Mouse (Mus musculus) thymus, postnatal 10 days (tissue): ENCODE data around the gene Pcdh15.

Source experiments
- DNase-seq, 2 experiments: peaks; one replicate each; pipeline ENCODE4 v3.0.0; 2021; ENCODE audit warnings: low spot score in 2 of 2

The Pcdh15 gene

DNA sequence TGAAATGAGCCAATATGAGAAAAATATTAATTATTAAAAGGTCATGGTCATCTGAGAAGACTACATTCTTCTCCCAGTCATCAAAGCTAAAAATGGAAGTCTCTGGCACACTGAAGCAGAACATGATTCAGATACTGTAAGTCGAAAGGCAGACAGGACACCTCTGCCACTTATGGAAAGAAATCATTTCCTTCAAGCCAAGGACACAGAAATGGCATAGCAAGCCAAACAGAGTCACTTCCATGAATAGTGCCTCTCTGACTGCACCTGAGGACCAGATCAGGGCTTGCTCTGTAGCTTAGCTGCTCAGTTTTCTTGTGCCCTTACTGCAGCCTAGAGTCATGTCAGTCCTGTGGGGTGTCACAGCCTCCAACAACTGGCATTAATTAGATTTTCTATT, 234.3 kb downstream of the Pcdh15 start:
- no peak for DNase-seq

GRCm38 (mm10) chr10:73379001-73379400, 279.9 kb downstream of the Pcdh15 start:
- DNase-seq, result no peak

DNA sequence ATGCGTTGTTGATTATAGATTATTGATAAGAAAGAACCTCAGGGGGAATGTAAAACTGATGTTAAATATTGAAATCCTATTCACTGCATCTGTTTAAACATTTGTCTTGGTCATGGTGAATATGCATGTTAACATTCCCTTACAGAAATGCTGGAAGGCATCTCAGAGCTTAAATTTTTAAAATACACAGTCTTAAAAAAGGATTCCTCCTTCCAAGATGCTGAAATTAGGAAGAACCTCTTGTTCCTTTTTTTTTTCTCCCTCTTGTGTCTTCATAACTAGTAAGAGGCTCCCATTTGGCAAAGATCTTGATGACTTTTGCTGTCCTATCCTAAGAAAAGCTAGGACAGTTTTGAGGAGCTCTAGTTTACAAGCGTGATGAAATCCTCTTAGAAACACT, 284.9 kb downstream of the Pcdh15 start:
- DNase-seq, result no peak

- DNase-seq, result no peak
These were observed 301.3 kb downstream of the Pcdh15 start for GRCm38 (mm10) chr10:73400426-73400825.

DNA sequence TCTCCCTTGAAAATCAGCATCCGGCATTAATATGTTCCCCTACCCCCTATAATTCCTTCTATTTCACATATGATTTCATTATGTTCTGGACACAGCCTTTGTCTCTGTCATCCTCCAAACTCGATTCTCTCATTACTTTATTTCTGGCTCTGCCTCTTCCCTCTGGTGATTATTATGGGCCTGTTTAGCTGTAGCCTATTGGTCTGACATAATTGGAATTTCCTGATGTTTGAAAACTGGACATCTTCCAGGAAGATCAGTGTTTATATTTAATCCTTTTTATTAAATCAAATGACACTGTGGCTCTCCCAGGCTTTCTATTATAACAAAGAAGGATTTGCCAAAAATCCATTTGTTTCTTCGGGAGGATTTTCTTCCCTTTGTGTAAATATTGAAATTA, 326.3 kb downstream of the Pcdh15 start:
- DNase-seq, result no peak

DNA sequence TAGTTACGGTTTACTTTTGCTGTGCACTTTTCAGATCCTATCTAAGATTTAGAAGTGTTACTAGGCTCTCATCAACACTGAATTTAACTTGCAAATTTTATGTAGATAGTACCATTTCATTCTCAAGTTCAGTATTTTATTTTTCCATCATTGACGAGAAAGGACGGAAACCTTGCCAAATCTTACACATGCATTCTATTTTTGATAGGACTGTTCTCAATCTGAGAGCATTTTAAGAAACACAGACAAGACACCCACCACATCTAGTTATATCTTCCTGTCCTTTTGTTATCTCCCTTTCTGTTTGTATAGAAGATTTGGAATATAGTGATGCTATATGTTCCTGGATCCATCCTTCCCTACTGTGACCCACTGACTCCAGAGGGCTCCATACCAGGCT, 332.2 kb downstream of the Pcdh15 start:
- no peak for DNase-seq

DNA sequence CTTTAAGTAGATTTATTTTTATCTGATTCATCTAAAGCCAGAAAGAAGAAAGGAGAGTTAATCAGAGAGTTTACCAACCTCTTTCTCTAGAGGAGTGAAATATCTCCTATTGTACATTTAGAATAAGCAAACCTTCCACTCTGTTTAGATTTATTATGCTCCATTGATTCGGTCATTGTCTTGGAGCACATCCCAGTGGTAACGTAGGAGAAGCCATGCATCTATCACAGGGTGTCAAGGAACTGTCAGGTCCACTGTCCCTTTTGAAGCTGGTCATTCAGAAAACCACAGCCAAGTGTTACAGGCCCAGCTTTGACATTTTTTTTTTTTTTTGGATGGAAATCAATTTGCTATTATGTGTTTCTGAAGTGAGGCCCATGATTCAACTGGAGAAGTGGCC, 384.9 kb downstream of the Pcdh15 start:
- no peak for DNase-seq

- DNase-seq, result no peak
These were observed 392.5 kb downstream of the Pcdh15 start for GRCm38 (mm10) chr10:73491654-73492053.

GRCm38 (mm10) chr10:73514846-73515245, 415.7 kb downstream of the Pcdh15 start:
- no peak for DNase-seq

DNA sequence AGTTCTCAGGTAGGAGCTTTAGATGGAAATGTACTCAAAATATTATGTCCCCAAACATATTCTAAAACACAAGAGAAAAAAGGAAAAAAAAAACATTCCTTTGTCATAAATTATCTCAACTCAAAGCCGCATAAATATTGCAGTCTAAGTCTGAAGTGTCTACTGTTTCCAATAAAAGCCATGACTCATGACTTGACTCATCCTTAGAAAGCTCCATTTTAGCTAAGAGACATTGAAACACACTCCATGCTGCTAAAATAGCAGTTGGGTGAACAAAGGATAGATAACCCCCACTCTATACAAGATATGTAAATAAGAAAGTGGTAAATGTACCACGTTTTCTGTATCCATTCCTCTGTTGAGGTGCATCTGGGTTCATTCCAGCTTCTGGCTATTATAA, 416.6 kb downstream of the Pcdh15 start:
- no peak for DNase-seq

GRCm38 (mm10) chr10:73519438-73519837, 420.3 kb downstream of the Pcdh15 start:
- DNase-seq, result no peak

GRCm38 (mm10) chr10:73552831-73553230, 453.7 kb downstream of the Pcdh15 start:
- DNase-seq, result no peak

- DNase-seq, result no peak
These were observed 465.1 kb downstream of the Pcdh15 start for GRCm38 (mm10) chr10:73564216-73564615.

DNA sequence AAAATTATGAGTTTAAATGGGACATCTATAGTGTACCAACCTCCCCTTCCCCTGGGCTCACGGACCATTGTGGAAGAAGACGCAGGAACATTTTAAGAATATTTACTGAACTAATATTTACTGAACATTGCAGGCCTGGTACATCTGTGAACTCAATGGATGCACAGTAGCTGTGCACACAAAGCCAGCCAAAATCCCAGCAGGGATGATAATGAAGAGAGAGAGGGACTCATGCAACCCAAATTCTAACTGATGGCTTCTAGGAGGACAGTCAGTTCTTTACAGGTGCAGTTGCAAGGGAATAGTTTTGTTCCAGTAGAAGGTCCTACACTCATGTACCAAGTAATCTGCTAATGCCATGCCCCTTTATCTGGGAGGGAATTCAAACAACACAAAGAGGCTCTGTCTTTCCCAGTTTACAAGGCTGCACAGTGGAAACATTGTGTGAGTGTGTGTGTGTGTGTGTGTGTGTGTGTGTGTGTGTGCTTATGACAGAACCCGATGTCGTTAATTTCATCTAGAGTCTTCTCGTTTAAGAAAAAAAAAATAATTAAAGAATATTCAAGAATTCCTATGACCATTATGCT, 475.7 kb downstream of the Pcdh15 start:
- no peak for DNase-seq

DNA sequence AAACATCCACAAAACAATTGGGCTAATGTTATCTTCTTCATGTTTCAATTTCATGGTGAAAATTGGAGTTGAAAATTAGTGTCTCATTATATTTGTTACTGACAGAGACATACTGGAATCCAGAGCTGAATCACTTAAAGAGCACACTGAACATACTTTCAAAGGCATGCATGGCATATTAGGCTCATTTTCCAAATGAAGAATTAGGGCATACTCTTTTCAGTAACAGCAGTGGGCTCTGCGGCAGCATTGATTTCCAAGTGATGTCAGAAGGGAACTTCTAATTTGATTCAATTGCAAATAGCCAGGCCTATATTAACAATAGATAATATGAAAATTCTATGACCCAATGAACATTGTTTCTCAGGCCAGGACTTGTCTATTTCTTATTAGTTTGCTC, 568.4 kb downstream of the Pcdh15 start:
- DNase-seq, result no peak

DNA sequence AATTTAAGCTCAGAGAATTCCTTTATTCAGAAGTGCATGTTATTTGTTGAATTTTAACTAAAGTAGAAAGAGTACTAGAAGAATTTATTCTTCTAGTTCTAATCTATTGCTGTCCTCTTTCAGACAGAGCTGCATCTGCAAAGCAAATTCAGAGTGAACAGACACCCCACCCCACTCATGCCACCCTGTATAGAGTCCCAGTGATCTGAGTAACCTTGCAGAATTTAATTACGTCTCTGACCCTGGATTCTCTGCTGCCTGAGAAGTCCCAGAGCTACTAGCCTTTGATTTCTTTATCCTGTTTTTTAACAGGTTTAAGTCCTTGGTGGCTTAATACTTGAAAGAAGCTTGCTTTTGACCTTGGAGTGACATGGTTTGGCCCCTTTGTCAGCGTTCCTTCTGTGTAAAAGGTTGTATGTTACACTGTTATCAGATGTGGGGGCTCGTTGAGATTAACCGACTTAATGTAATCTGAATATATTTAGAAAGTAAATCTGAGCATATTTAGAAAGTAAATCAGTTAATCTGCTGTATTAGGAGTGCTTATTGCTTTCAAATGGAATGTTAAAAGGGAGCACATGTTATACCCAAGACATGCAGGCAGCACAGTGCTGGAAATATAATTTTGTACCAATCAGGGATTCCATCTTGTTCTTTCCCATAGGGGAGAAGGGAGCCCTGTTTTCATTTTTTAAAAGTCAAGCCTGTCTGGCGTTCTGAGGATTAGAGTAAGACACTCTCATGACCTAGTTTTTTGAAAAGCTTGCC, 601.6 kb downstream of the Pcdh15 start:
- no peak for DNase-seq

DNA sequence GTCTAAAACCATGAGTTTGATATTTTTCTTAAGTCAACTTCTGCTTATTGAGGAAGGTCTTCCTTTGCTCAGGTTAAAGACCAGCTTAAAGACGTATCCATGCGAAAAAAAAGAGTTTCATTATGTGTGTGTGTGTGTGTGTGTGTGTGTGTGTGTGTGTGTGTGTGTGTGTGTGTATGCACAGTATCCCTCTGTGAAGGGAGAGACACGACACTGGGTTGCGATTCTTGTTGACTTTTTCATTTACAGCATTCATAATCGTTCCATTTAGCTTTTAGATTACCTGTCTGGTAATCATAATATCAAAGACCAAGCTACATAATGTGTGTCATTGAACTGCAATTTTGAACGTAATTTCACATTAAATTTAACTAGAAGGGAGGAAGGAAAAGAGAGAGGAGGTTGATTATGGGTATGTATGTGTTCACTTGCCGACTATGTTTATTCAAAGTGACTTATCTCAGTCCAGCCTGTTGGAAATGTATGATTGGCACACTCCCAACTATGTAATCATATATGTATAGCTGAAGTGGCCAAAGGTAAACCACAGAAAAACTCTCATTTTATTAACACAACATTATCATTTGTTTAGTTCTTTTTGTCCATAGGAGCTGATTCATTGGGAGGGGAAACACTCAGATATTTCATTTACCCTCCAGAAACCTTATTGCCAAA, 626.6 kb downstream of the Pcdh15 start:
- no peak for DNase-seq

GRCm38 (mm10) chr10:73733246-73733645, 634.1 kb downstream of the Pcdh15 start:
- no peak for DNase-seq

- DNase-seq, result no peak
These were observed 649.9 kb downstream of the Pcdh15 start for GRCm38 (mm10) chr10:73749021-73749420.

DNA sequence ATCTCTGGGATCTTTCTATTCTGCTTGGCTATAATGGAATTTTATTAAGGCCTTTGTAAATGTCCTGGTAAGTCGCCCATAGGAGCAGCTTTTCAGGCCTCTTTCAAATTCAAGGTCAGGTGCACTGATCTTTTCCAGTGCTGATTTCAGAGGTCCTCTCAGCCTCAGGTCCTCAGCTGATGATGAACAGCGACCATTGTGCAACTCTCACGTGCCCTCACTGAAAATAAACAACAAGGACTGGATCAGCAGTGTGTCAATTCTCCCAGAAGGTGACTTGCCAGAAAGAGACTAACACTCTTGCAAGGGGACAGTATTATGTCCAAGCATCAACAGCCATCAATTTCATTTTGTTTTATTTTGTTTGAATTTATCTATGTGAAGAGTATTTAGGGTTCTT, 654.7 kb downstream of the Pcdh15 start:
- no peak for DNase-seq

DNA sequence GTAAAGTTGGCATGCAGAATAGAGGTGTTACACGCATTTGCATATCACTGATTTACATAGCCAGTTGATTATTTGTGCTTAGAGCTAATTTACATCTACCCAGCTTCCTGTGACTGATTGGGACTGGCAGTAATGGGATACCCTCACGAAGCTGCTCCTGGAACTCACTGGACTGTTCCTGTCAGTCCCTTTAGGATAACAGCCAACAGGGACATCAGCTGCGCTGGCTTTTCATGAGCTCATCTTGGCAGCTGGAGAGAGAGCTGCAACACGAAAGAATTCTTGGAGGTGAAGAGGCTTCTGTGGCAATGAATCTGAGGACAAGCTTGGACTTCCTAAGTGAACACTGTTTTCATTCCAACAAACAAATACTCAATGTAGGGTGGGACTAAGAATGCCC, 683.8 kb downstream of the Pcdh15 start:
- no peak for DNase-seq

GRCm38 (mm10) chr10:73788163-73788562, 689.0 kb downstream of the Pcdh15 start:
- DNase-seq, result no peak

GRCm38 (mm10) chr10:73805069-73805468, 705.9 kb downstream of the Pcdh15 start:
- DNase-seq, result no peak
